Mouse (Mus musculus) hindlimb bud, embryonic 11.5 days (tissue): Measurements from ENCODE around the gene Qars.
A peak's percentile ranks its signal among the peaks of the same experiment; 100 is the strongest.

Source experiments
- DNase-seq: peaks from one replicate; pipeline ENCODE4 v3.0.0-alpha.2; 2012; ENCODE audit warnings: low read depth, low spot score; ENCODE audit errors: extremely low spot score

The Qars gene

DNA sequence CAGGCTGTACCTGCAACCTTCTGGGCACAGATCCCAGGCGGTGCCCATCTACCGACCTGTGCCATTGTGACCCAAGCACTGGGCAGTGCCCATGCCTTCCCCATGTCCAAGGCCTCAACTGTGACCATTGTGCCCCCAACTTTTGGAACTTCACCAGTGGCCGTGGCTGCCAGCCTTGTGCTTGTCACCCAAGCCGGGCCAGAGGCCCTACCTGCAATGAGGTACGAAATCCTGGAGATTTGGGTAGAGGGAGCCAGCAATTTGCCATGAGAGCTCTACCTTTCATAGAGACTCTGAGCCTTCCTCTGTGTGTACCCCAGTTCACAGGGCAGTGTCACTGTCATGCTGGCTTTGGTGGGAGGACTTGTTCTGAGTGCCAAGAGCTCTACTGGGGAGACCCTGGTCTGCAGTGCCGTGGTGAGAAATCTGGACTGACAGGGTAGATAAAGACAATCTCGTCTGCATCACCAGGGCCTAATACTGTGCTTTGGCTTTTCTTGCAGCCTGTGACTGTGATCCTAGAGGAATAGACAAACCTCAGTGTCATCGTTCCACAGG is 20.5 kb upstream of the Qars start:
- no peak for DNase-seq

DNA sequence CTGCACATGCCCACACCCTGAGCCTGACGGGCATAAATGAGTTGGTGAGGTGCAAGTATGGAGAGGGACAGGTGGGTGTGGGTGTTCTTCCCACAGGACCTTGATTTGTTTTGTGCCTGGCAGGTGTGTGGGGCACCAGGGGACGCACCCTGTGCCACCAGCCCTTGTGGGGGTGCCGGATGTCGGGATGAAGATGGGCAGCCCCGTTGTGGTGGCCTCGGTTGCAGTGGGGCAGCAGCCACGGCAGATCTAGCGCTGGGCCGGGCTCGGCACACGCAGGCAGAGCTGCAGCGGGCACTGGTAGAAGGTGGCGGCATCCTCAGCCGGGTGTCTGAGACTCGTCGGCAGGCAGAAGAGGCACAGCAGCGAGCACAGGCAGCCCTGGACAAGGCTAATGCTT is 19.1 kb upstream of the Qars start:
- DNase-seq = no peak

DNA sequence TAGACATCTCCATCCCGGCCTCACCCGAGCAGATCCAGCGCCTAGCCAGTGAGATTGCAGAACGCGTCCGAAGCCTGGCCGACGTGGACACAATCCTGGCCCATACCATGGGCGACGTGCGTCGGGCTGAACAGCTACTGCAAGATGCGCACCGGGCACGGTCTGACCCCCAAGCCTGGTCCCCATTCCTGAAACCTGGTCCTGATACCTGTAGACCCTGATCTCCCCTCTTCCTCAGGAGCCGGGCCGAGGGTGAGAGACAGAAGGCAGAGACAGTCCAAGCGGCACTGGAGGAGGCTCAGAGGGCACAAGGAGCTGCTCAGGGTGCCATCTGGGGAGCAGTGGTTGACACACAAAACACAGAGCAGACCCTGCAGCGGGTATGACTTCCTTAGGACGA is 18.3 kb upstream of the Qars start:
- DNase-seq = no peak

DNA sequence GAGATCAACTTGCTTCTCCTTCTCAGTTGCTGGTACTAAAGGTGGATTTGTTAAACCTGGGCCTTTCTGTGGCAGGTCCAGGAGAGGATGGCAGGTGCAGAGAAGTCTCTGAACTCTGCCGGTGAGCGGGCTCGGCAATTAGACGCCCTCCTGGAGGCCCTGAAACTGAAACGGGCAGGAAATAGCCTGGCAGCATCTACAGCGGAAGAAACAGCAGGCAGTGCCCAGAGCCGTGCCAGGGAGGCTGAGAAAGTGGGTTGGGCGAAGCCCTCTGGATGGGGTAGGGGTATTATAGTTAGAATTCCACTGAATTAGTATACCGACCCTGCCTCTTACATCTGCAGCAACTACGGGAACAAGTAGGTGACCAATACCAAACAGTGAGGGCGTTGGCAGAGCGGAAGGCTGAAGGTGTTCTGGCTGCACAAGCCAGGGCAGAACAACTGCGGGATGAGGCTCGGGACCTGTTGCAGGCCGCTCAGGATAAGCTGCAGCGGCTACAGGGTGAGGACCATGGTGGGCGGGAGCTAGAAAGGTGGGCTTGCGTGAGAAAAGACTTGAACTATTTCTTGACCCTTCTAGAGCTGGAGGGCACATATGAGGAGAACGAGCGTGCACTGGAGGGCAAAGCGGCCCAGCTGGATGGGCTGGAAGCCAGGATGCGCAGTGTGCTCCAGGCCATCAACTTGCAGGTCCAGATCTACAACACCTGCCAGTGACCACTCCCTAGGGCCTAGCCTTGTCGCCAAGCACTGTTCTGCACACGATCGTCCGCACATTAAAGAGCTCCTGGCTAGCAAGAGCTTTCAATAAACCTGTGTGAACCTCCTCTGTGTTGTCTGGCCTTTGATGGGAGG is 17.6 kb upstream of the Qars start:
- no peak for DNase-seq

DNA sequence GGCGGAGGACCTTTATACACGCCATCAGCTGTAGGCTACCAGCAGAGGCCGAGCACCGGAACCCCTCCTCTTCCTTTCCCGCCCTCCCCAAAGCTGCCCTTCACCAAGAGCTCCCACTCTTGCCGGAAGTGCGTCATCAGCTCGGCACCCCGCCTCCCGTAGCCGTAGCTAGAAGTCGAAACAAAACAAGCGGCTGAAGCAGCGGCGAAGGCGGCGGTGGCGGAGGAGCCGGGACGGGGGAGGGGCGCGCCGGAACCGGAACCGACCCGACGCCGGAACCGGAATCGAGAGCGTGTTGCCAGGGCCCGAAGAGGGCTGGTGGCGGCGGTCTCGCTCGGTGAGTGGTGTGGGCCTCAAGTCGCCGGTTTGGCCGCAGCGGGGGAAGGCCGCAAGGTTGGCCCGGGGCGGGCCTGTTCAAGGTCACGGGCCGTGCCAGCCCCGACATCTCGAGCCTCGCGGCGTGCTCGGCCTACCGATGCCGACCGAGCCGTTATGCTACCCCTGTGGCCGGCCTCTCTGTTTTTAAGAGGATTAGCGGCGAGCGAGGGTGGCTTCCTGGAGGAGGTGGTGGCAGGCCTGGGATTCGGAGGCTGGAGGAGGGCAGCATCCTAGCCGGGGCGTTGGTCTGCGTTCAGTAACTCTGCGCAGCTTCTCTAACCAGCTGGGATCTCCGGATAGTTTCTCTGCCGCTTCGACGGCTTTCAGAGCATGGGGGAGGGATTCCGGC is 16.8 kb upstream of the Qars start, which contains the start of gene Usp19:
Usp19 (plus strand) TSS at position 44 of the 727 bp plus-strand sequence.
- DNase-seq = peak; percentile 76

DNA sequence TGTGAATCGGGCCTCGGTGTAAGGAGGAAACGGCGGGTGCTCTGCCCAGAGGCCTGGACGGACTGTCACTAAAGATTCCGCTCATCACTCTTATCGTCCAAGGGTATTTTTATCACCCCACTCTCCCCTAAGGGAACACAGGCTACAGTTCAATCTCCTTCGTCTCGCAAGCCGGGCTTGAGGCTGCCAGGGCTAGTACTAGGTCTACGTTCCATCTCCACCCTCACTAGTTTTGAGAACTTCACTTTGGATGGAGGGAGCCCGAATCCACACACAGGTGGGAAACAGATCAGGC is 16.3 kb upstream of the Qars start:
- DNase-seq = no peak

DNA sequence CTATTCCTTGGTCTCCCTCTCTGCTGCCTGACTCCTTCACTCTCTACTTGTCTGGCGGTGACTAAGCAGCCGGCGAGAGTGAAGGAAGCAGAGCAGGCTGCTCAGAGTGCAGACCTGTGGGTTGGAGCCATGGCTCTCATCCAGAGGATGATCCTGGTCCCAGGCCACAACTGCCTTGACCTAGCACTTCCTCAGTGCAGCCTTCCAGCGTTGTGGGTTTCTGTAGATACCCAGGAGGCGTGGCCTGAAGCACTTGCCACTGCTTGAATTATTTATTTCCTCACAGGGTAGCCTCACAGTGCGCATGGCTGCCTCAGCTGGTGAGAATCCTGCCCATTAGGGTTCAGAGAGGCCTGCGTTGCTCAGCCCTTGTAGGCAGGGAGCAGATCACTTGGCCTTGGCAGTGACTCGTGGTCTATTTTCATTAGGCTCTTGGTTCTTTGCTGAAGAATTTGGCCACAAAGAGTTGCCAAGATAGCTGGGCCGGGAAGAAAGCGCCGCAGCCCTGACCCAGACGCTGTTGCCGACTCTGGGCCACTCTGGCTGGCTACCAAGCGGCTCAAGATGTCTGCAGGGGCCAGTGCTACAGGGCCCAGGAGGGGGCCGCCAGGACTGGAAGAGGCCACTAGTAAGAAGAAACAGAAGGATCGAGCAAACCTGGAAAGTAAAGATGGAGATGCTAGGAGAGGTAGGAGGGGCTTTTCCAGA is 15.3 kb upstream of the Qars start:
- no peak for DNase-seq

- DNase-seq = no peak
These were observed 14.3 kb upstream of the Qars start for GRCm38 (mm10) chr9:108493246-108493645.

DNA sequence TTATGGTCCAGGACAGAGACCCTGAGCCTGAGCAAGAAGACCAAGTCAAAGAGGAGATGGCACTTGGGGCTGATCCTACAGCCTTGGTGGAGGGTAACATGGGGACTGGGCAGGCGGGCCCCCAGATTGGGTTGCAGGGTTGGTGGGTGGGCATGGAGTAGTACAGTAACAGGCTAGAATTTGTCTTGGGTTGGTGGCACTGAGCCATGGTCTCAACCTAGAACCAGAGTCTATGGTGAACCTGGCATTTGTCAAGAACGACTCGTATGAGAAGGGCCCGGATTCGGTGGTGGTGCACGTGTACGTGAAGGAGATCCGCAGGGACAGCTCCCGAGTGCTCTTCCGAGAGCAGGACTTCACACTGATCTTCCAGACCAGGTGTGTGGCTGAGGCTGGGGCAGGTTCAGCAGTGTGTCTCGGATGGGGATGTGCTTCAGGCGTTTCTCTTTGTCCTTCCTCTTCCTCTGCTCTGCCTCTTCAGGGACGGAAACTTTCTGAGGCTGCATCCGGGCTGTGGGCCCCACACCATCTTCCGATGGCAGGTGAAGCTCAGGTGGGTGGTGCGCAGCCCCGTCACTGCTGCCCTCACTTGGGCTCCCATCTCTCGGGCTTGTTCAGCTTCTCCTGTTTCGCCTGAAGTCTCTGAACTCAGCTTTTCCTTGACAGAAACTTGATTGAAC is 13.2 kb upstream of the Qars start:
- DNase-seq = no peak

DNA sequence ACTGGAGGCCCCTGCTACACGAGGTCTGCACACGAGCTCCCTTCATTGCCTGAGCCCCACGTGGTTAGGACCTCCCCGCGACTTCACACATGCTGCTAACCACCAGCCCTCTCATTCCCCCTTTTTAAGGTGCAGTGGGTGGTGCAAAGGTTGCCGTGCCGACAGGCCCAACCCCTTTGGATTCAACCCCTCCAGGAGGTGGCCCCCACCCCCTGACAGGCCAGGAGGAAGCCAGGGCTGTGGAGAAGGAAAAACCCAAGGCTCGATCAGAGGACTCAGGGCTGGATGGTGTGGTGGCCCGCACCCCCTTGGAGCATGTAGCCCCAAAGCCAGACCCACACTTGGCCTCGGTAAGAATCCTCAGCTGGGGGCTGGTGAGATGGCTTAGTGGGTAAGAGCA is 12.6 kb upstream of the Qars start:
- DNase-seq = no peak

GRCm38 (mm10) chr9:108499231-108499630 is 8.3 kb upstream of the Qars start:
- DNase-seq = no peak

- DNase-seq = no peak
These were observed 7.6 kb upstream of the Qars start for GRCm38 (mm10) chr9:108499943-108500342.

GRCm38 (mm10) chr9:108506901-108507300 is 605 bp upstream of the Qars start:
- DNase-seq = no peak

DNA sequence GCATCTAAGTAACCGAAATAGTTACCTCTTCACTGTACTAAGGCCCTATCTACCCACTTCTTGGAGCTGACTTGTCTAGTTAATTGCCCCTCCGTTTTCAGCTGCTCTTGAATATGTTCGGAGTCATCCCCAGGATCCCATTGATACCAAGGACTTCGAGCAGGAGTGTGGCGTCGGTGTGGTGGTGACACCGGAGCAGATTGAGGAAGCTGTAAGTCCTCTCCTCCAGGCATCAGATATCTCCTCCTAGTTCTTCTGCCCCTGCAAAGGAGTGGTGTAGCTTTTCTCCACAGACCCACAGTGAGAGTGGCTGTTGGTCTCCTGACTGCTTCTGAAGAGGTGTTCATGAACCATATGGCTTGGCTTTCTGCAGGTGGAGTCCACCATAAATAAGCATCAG is 1.3 kb downstream of the Qars start:
- DNase-seq = no peak

- peak; percentile 95 for DNase-seq
These were observed 9.1 kb downstream of the Qars start, which contains the start of gene Qrich1 for GRCm38 (mm10) chr9:108516380-108517251. TSS of gene Qrich1 (plus strand) at chr9:108516806.

DNA sequence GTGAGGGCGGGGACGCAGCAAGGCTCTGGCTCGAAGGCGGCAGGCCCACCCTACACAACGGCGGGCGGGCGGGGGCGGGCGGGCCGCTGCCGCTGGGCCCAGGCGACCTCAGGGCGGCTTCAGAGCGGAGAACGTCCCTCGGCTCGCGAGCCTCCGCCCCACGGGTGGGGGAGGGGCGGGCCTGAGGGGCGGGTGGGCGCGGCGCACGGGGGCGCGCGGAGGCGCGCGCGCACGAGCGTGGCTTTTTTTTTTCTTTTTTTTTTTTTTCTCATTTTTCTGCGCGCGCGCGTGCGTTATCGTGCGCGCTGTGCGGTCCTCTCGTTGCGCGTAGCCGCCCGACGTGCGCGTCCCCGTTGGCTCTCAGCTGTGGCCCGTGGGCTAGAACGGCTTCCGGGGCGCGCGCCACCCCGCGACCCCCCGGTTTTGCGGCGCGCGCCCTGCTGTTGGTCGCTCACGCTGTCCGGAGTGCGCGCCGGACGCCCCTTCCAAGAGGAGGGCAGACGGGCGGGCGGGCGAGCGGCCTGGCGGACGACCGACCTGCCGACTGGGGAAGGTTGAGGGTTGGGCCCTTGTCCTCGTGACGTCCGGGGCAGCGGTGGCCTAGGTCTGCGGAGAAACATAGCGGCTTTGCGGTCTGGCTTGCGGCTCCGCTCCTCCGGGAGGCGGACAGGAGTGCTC is 9.9 kb downstream of the Qars start:
- DNase-seq = peak; percentile 35

DNA sequence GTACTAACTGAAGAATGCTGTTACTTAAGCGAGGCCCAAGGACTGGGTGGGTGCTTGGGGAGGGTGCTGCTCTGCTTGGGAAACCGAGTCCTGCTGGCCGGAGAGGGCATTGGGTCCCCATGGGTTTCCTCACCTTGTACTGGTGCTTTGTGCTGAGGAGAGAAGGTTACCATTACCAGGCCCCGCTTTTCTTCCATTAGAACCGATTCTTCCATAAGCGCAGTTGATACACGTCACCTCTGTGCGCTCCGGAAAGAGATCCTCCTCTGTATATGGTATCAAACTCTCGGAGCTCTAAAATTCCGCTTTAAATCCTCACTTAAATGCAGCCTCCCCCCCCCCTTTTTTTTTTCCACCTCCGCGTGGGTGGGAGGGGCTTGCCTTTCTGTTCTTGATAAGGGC is 10.4 kb downstream of the Qars start:
- peak; percentile 35 for DNase-seq

GRCm38 (mm10) chr9:108521604-108522003 is 14.1 kb downstream of the Qars start:
- no peak for DNase-seq

DNA sequence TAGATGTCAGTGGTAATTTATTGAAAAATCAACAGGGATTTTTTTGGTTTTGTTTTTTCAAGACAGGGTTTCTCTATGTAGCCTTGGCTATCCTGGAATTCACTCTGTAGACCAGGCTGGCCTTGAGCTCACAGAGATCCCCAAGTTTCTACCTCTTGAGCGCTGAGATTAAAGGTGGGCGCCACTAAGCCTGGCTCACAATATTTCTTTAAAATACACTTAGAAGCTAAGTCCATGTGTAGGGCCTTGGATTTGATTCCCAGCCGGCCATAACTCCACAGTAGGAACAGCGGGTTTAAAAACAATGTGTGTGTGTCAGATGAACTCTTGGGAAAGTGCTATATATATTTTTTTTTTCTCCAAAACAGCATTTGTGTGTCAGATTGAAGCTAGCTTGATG is 15.8 kb downstream of the Qars start:
- DNase-seq = no peak
